Mouse (Mus musculus) C3H10T1/2 (cell line): Measurements from ENCODE around the gene Arhgef15. TPM values are rescaled to one million over a fixed set of nuclear protein-coding genes. Genes with fewer than 3 reads are reported as not detected.

Experiments
- polyA plus RNA-seq, 2 experiments: library from polyadenylated mRNA; unstranded; fragments of >200 nt; fragmentation: generic; extraction: Trizol; gene quantifications; one replicate each; pipeline ENCODE4 v1.2.1; 2012; ENCODE audit warnings: missing spikeins in 2 of 2

Gene Arhgef15
- polyA plus RNA-seq = 1 to 10 TPM in 1 of 2 experiments, under 1 TPM in 1; 0.97 to 1.1 TPM

DNA sequence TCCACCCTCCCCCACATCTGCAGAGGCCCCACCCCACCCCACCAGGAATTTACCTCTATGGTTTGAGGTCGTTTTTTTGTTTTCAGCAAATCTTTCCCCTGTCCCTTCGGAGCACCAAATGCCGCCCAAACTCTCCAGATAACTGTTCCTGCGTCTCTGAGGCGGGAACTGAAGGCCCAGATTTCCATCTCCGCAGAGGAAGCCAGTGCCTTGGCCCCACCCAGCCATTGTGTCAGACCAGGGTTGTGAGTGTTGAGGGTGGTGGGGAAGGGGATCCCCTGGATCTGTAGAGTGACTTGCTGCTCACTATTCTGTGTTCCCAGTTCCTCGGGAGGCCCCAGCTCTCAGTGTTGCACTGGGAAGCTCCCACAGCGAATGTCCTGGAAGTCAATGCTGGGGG is at the start of gene Arhgef15:
Gene Arhgef15 (minus strand): TSS at position 173 of the 400 bp plus-strand sequence.

DNA sequence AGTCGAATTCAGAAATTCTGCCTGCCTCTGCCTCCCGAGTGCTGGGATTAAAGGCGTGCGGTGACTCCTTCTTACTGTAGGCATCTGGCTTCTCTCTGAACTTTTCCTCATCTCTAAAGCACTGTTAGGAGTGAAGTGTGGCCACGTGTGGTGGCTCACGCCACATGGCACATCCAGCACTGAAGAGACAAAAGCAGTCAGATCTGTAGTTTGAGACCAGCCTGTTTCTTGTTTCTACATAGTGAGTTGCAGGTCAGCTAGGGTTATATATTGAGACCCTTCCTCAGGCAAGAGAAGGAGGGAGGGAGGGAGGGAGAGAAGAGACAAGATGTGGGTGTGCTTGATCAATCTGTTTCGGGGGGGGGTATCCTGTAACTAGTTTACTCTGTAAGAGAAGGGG is 17.8 kb upstream of the Arhgef15 start, which contains the start of gene Rangrf:
Gene Rangrf (minus strand): TSS at position 101 of the 400 bp plus-strand sequence.

DNA sequence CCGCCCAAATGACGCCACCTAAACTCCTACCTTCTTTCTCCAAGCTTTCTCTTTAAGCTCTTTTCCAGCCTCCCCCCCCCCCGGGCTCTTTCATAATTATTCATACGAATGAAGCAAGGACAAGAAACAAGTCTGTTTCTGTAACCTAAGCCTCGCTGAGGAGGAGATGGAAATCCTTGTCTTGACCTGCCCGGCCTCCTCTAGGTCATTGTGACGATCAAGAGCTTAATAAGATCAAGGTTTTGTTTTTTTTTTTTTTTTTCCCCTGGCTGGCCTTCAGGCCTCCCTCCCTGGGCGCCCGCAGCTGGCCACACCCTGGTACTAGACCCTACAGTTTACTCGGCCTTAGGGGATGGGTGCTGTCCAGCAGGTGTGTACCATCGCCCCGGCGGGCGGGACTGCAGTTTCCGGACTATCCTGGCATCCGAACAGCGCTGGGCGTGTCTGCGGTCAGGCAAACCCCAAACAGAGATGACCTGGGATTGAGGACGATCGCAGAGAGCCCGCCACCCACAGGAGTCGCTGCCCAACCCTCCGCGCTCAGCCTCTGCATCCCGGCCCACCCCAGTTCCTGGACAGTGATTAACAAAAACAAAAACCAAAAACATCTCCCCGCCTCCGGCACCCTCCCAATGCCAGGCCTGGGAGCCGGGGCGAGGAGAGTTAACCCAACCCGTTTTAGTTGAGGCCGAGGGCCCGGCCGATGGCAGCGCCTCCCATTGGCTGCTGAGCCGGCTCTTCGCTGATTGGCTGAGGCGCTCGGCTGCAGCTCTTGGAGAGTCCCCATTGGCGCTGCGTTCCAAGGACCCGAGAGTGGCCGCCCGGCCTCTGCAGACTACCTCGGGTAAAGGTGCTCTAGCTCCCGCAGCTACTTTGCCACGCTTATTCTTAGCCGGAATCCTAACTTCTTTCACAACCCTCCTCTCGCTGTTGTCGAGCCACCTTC is 10.3 kb upstream of the Arhgef15 start, which contains the start of gene Slc25a35:
Gene Slc25a35 (plus strand): TSS at position 795 of the 946 bp plus-strand sequence.

DNA sequence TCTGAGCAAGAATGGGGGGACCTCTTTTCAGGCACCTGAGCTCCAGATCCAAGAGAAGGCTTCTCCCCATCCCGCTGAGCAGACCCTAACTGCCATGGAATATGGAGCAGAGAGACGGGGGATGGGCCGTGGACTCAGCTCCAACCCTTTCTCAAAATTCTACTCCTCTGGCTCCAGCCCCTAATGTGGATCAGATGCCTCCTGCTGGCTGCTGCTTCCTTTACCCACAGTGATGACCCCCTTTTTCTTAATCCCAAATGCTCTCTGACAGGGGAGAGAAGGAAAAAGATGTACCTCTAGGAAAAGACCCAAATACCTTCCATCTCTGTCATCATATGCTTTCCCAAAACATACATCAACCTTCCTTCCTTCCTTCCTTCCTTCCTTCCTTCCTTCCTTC is 30.3 kb downstream of the Arhgef15 start, which contains the start of gene Odf4:
Gene Odf4 (minus strand): TSS at position 101 of the 400 bp plus-strand sequence.

DNA sequence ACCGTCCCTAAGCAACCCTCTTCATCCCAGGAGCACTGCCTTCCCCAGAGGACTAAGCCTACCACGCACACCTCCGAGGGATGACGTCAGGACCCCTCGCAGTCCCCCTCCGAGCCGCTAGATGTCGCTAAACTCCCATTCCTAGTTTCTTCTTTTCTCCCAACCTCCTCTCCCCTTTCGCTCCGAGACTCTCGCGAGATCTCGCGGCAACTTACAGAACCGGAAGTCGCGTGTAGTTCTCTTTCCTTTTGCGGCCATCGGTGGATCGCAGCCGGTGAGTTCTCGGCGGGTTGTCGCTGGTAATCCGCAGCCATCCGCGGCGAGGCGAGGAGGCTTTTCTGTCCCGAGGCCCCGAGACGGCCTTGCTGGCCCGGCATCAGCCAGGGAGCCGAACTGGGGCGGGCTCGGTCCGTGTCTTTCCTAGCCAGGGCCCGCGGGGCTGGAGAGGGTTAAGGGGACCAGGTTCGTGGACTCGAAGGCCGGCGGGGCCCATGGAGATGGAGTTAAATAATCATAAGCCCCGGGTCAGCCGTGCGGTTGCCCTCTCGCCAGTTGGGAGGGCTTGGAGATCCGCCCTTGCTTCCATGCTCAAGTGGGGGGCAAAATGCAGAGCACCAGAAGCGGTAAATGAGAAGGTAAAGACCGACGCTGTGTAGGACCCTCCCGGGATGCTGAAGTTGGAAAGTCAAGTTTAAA is 55.8 kb downstream of the Arhgef15 start, which contains the start of gene Rpl26:
Gene Rpl26 (plus strand): TSS at position 233 of the 696 bp plus-strand sequence.

Other genes with a start within 250 kb of the Arhgef15 start
- gene Ndel1, start 85.6 kb downstream of the Arhgef15 start, polyA plus RNA-seq = 10 to 100 TPM in 1 of 2 experiments, 1 to 10 TPM in 1; 3.2 to 33.9 TPM
- under 1 TPM in 1 of 2 experiments, not detected in 1; 0.01 TPM for gene Rnf222, start 68.9 kb downstream of the Arhgef15 start, polyA plus RNA-seq
- gene Rpl26, start 55.9 kb downstream of the Arhgef15 start, polyA plus RNA-seq = 100 to 1,000 TPM; 611 to 728 TPM
- gene Odf4, start 30.4 kb downstream of the Arhgef15 start, polyA plus RNA-seq = not detected
- 1 to 10 TPM in 1 of 2 experiments, under 1 TPM in 1; 0.91 to 4.0 TPM for gene Slc25a35, start 10.7 kb upstream of the Arhgef15 start, polyA plus RNA-seq
- 10 to 100 TPM; 27.7 to 48.0 TPM for gene Rangrf, start 17.7 kb upstream of the Arhgef15 start, polyA plus RNA-seq
- 1 to 10 TPM; 6.8 to 7.2 TPM for gene Pfas, start 51.0 kb upstream of the Arhgef15 start, polyA plus RNA-seq
- gene Ctc1, start 58.4 kb upstream of the Arhgef15 start, polyA plus RNA-seq = 10 to 100 TPM; 57.4 to 66.2 TPM
- 10 to 100 TPM; 33.9 to 67.3 TPM for gene Aurkb, start 88.2 kb upstream of the Arhgef15 start, polyA plus RNA-seq
- gene Borcs6, start 102.2 kb upstream of the Arhgef15 start, polyA plus RNA-seq = 10 to 100 TPM; 13.1 to 23.4 TPM
- 10 to 100 TPM; 73.7 to 88.9 TPM for gene Tmem107, start 113.3 kb upstream of the Arhgef15 start, polyA plus RNA-seq
- gene Vamp2, start 131.0 kb upstream of the Arhgef15 start, polyA plus RNA-seq = 10 to 100 TPM; 16.1 to 69.3 TPM
- 10 to 100 TPM in 1 of 2 experiments, 1 to 10 TPM in 1; 3.3 to 14.3 TPM for gene Per1, start 137.7 kb upstream of the Arhgef15 start, polyA plus RNA-seq
- under 1 TPM; 0.16 to 0.19 TPM for gene Hes7, start 162.9 kb upstream of the Arhgef15 start, polyA plus RNA-seq
- 1 to 10 TPM in 1 of 2 experiments, under 1 TPM in 1; 0.55 to 2.0 TPM for gene 9130213A22Rik, start 165.1 kb upstream of the Arhgef15 start, polyA plus RNA-seq
- gene Aloxe3, start 168.4 kb upstream of the Arhgef15 start, polyA plus RNA-seq = under 1 TPM; 0.07 to 0.34 TPM
- not detected for gene Alox12b, start 199.5 kb upstream of the Arhgef15 start, polyA plus RNA-seq
- under 1 TPM; 0.05 to 0.20 TPM for gene Alox8, start 240.4 kb upstream of the Arhgef15 start, polyA plus RNA-seq